Mouse (Mus musculus) bone marrow macrophage, adult 2 months (primary cell): ENCODE results near the gene Rnps1.

ENCODE experiments used
- CTCF ChIP-seq: IDR thresholded peaks from 2 replicates; pipeline ENCODE4 v1.5.1; 2012; ENCODE audit warnings: low read depth, mild to moderate bottlenecking, low read length, moderate library complexity
- POLR2A ChIP-seq: IDR thresholded peaks from 2 replicates; pipeline ENCODE4 v1.6.1; 2012; ENCODE audit warnings: mild to moderate bottlenecking, low read depth, low read length, borderline replicate concordance

DNA sequence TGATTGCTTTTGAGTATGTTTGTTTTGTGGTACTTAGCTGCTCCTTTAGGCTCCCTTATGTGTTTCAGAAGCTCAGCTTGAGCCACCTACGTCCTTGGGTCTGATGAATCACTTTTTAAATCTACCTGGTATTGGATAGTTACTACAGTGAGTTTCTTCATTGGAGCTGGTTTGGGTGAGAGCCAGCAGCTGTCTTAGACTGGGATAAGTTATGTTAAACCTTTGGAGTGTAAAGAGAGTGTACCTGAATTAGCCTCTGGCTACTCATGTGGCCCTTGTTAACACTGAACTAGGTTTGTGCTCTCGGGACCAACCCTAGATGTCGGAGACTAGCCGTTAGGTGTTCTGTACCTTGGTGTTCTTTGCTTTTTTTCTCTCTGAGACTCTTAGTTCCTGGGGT lies 8.7 kb downstream of the Rnps1 start:
- TF ChIP-seq CTCF (no peak), POLR2A (no peak)
